8 mouse cellular contexts compared by ENCODE assay signal in the genomic region with DNA sequence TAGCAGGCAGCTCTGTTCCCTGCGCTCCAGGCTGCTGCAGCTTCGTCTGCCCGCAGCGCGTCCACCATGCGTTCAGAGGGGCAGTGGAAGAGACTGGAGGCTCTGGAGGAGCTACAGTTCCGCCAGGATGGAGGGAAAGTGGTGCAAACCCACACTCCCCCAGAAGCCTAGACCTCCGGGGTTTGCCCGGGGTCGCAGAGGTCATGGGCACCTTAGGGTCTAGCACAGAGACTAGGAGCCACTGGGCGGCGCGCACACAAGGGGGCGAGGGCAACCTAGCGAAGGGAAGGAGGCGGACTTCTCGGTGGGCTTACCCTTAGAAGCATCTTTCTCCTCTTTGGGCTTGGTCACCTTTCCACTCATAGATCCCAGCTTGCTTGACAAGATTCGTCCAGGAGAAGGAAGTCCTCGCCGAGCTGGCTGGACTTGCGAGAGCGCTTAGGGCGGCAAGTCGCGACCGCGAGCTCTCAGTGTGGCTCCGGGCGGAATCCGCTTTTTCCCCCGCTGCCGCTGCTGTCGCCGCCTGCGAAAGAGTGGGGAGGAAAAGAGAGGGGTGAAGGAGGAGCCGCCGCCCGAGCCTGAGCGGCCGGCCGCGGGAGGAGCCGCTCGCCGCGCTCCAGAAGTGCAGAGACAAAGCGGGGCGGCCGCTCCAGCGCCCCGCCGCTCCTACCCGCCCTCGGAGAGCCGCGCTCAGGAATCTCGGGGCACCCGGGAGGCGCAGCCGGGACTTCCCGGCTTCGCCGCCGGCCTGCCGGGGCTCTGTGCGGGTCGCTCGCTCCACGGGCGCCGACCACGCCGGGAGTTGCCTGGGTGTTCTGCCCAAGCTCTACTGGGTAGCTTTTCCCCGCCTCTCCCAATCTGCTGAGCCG. TPM values are rescaled to one million over a fixed set of nuclear protein-coding genes. Genes with fewer than 3 reads are reported as not detected.
DNase-seq lines count a peak whose midpoint lies in the region; ATAC-seq and TF ChIP-seq lines count a peak whose summit lies in the region.

No protein-coding gene starts in this region.

- TF ChIP-seq CTCF in cortical plate, adult 2 months (IDR thresholded peaks at IDR 0.05; ENCODE audit: extremely low read depth, insufficient read depth, low read length), result no peak
- no peak for TF ChIP-seq CTCF in lung, postnatal 0 days (IDR thresholded peaks at IDR 0.05)

- no peaks in the 10 kb centered on the region for H3K36me3 ChIP-seq in heart, embryonic 12.5 days
- no peaks in the 10 kb centered on the region for H3K36me3 ChIP-seq in lung, postnatal 0 days (ENCODE audit: insufficient read depth, low read length)

- TF ChIP-seq EP300 in lung, postnatal 0 days (IDR thresholded peaks at IDR 0.05), result no peak

- peak overlapping the region; percentile 57 for H3K4me3 ChIP-seq in cortical plate, adult 2 months (ENCODE audit: insufficient read depth, low read length)
- H3K4me3 ChIP-seq in heart, embryonic 12.5 days, result peak overlapping the region; percentile 62
- peak overlapping the region; percentile 38 for H3K4me3 ChIP-seq in lung, postnatal 0 days (ENCODE audit: low read depth, low read length)

- H3K27ac ChIP-seq in cortical plate, adult 2 months (ENCODE audit: insufficient read depth, low read length), result no peak overlapping the region
- H3K27ac ChIP-seq in heart, embryonic 12.5 days (ENCODE audit: poor library complexity, severe bottlenecking), result peak overlapping the region; percentile 81
- H3K27ac ChIP-seq in lung, postnatal 0 days (ENCODE audit: low read length), result no peak overlapping the region

- WGBS in heart, embryonic 12.5 days, result 14% methylated on average over 67 of the region's 75 CpGs
- 12% methylated on average over 38 of the region's 75 CpGs for WGBS in lung, postnatal 0 days

- 0 out of 2 replicates have a peak, but pooled peaks have one; percentile 63 for ATAC-seq in heart, embryonic 12.5 days (ENCODE audit: insufficient number of reproducible peaks, low FRiP score)
- ATAC-seq in lung, postnatal 0 days, result peak; percentile 33
- no peak for ATAC-seq in megakaryocyte-erythroid progenitor cell, adult 5-6 weeks (replicated peaks; ENCODE audit: low FRiP score, low TSS enrichment, poor library complexity, severe bottlenecking)

- no peaks in the 10 kb centered on the region for H3K9me3 ChIP-seq in heart, embryonic 12.5 days (replicated peaks)
- no peaks in the 10 kb centered on the region for H3K9me3 ChIP-seq in lung, postnatal 0 days (ENCODE audit: low read length)

- peak overlapping the region; percentile 82 for H3K9ac ChIP-seq in heart, embryonic 12.5 days
- no peak overlapping the region for H3K9ac ChIP-seq in lung, postnatal 0 days (replicated peaks; ENCODE audit: low read depth)

- TF ChIP-seq POLR2A in cortical plate, adult 2 months (IDR thresholded peaks at IDR 0.05; ENCODE audit: extremely low read depth, insufficient read depth, low read length), result no peak

- H3K4me1 ChIP-seq in cortical plate, adult 2 months (ENCODE audit: control insufficient read depth, insufficient read depth, low read length), result peaks cover 1% of the 10 kb centered on the region; the same call in 1 of the 2 replicates
- H3K4me1 ChIP-seq in heart, embryonic 12.5 days (replicated peaks), result no peaks in the 10 kb centered on the region
- H3K4me1 ChIP-seq in lung, postnatal 0 days (ENCODE audit: insufficient read depth, low read depth, low read length), result no peaks in the 10 kb centered on the region

- H3K27me3 ChIP-seq in heart, embryonic 12.5 days (replicated peaks), result peaks cover 17% of the 10 kb centered on the region
- no peaks in the 10 kb centered on the region for H3K27me3 ChIP-seq in lung, postnatal 0 days (replicated peaks; ENCODE audit: insufficient read depth, low read length)

- peak; percentile 28 to 36 for DNase-seq in B cell, adult 2 months
- peak; percentile 19 for DNase-seq in R1 (ENCODE audit: low read depth, low spot score)
- peak; percentile 6 for DNase-seq in kidney, postnatal 14 days
- peak; percentile 16 for DNase-seq in lung, postnatal 0 days (ENCODE audit: low spot score)
- DNase-seq in retina, embryonic 14.5 days (ENCODE audit: low spot score), result peak; percentile 57

- H3K4me2 ChIP-seq in heart, embryonic 12.5 days, result peak overlapping the region; percentile 74
- H3K4me2 ChIP-seq in lung, postnatal 0 days (replicated peaks; ENCODE audit: low read depth, low read length), result peak overlapping the region; percentile 64

RNA-seq across cellular contexts. Expression of a gene that starts 0.8 kb away (rescaled TPM):
- 104 and 105 TPM in 2 replicates for polyA plus RNA-seq in cortical plate, adult 2 months (2012; rRNA removed)
- 66.3 and 70.2 TPM in 2 replicates for polyA plus RNA-seq in heart, embryonic 12.5 days (2016; fragmentation: Nextera tagmentation; extraction: Ambion mirVana)
- polyA plus RNA-seq in lung, postnatal 0 days (2015; fragmentation: Nextera tagmentation; extraction: Ambion mirVana), result 0.79 and 0.87 TPM in 2 replicates
- 2.9 TPM in 1 of 2 replicates, not detected in the other for total RNA-seq in megakaryocyte-erythroid progenitor cell, adult 5-6 weeks (2014; fragmentation: Nextera tagmentation)
- total RNA-seq in megakaryocyte-erythroid progenitor cell, adult 5-6 weeks (2017), result not detected in 2 replicates

Comparison
In these comparisons a context has a peak if more than half of its experiments do, and no peak if none do; other contexts are left out.
1. DNase-seq: peak in every context shown above with its lines; median percentile 57 in retina, embryonic 14.5 days; 32 in B cell, adult 2 months; 19 in R1; 16 in lung, postnatal 0 days; 6 in kidney, postnatal 14 days.
2. RNA of a gene that starts 0.8 kb away (polyA plus RNA-seq): 104 to 105 TPM in cortical plate, adult 2 months and 66.3 to 70.2 TPM in heart, embryonic 12.5 days; 0.79 to 0.87 TPM in lung, postnatal 0 days; every median in the first group is over 10 times any median in the second.
3. Peak in every context shown above with its lines, with median percentiles within 50 percentile points of each other: H3K4me3 ChIP-seq.